Mouse (Mus musculus) kidney, adult 2 months (tissue): ENCODE data around the gene Fbxo47.

Experiments used
- CTCF ChIP-seq: fragments of 200-500 bp; conservative IDR thresholded peaks from 2 replicates; pipeline ENCODE4 v1.5.1; 2011; ENCODE audit warnings: low read depth, mild to moderate bottlenecking, control low read depth, low read length, moderate library complexity, mixed read lengths; ENCODE audit not compliant: insufficient read depth, insufficient read length
- POLR2A ChIP-seq: fragments of 200-500 bp; IDR thresholded peaks from one replicate; pipeline ENCODE4 v1.6.1; 2011; ENCODE audit warnings: low read depth, low read length, control low read depth

DNA sequence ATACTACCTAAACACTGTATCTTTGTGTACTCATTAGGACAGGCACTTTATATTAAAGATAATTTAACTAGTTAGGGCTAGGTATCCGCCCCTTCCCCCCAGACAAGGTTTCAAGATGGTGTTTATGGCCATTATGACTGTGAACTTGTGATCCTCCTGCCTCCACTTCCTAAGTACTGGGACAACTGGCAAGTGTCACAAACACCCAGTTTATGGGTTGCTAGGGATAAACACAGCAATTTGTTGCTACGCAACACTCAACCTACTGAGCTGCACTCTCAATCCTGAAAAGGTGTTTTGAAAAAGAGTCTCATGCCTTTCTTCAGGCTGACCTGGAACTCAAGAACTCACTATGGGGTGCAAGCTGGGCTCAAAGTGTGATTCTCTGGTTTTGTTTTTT lies 6.6 kb downstream of the Fbxo47 start:
- TF ChIP-seq POLR2A (no peak), CTCF (no peak)
